Mouse (Mus musculus) bone marrow macrophage, adult 2 months (primary cell): ENCODE measurements around the gene Tfrc.

Experiments used
- CTCF ChIP-seq: IDR thresholded peaks from 2 replicates; pipeline ENCODE4 v1.5.1; 2012; ENCODE audit warnings: low read depth, mild to moderate bottlenecking, low read length, moderate library complexity
- POLR2A ChIP-seq: IDR thresholded peaks from 2 replicates; pipeline ENCODE4 v1.6.1; 2012; ENCODE audit warnings: mild to moderate bottlenecking, low read depth, low read length, borderline replicate concordance

- TF ChIP-seq CTCF (no peak), POLR2A (no peak)
Measured at GRCm38 (mm10) chr16:32679976-32680375, 71.3 kb downstream of the Tfrc start.
